Mouse (Mus musculus) forebrain, embryonic 11.5 days (tissue): Measurements from ENCODE around the gene Sema4b. TPM values are rescaled to one million over a fixed set of nuclear protein-coding genes. Genes with fewer than 3 reads are reported as not detected.

ENCODE experiments used
- ATAC-seq: fragments of 200-750 bp; cut with Nextera tagmentation; replicated peaks from 2 replicates; pipeline ENCODE4 v1.8.0; 2017; ENCODE audit warnings: moderate TSS enrichment; ENCODE audit not compliant: low FRiP score
- DNase-seq: peaks from one replicate; pipeline ENCODE4 v3.0.0-alpha.2; 2017; ENCODE audit warnings: low spot score
- H3K27ac ChIP-seq: fragments of 300-500 bp; sonication (generic); 2 replicates; pipeline ENCODE4 v1.5.1; 2014; ENCODE audit warnings: low read depth, low read length
- H3K27me3 ChIP-seq: fragments of 300-500 bp; sonication (generic); 2 replicates; pipeline ENCODE4 v1.6.1; 2014; ENCODE audit warnings: mild to moderate bottlenecking, low read length, mixed read lengths; ENCODE audit not compliant: control insufficient read depth, insufficient read depth
- H3K36me3 ChIP-seq: fragments of 300-500 bp; sonication (generic); 2 replicates; pipeline ENCODE4 v1.6.1; 2014; ENCODE audit warnings: mild to moderate bottlenecking, low read length, moderate library complexity, mixed read lengths; ENCODE audit not compliant: control insufficient read depth, insufficient read depth
- H3K4me1 ChIP-seq: fragments of 300-500 bp; sonication (generic); replicated peaks from 2 replicates; pipeline ENCODE4 v1.6.1; 2014; ENCODE audit warnings: low read length, mixed read lengths; ENCODE audit not compliant: control insufficient read depth, insufficient read depth
- H3K4me2 ChIP-seq: fragments of 300-500 bp; sonication (generic); 2 replicates; pipeline ENCODE4 v1.6.1; 2014; ENCODE audit warnings: low read depth, mild to moderate bottlenecking, low read length, moderate library complexity, mixed read lengths; ENCODE audit not compliant: severe bottlenecking
- H3K4me3 ChIP-seq: fragments of 300-500 bp; sonication (generic); 2 replicates; pipeline ENCODE4 v1.5.1; 2014; ENCODE audit warnings: low read depth, low read length
- H3K9ac ChIP-seq: fragments of 300-500 bp; sonication (generic); 2 replicates; pipeline ENCODE4 v1.6.1; 2014; ENCODE audit warnings: low read length
- H3K9me3 ChIP-seq: fragments of 300-500 bp; sonication (generic); 2 replicates; pipeline ENCODE4 v1.6.1; 2016; ENCODE audit warnings: low read length, mixed read lengths; ENCODE audit not compliant: control insufficient read depth
- WGBS: fragments of 180-500 bp; shearing (Covaris S2); extraction: QIAGEN DNeasy Blood & Tissue Kit; methylation state at CpG from one replicate; pipeline ENCODE4 v1.1.7; 2014; 5-methylcytosine and 5-hydroxymethylcytosine counted together
- polyA plus RNA-seq: library from polyadenylated mRNA; unstranded; fragments of >200 nt; fragmentation: Nextera tagmentation; extraction: Ambion mirVana; gene quantifications from 2 replicates; pipeline ENCODE4 v1.2.1, GENCODE M21; 2014

The Sema4b gene
- polyA plus RNA-seq, 1 experiment from 2014 or later, result 17.3 TPM

DNA sequence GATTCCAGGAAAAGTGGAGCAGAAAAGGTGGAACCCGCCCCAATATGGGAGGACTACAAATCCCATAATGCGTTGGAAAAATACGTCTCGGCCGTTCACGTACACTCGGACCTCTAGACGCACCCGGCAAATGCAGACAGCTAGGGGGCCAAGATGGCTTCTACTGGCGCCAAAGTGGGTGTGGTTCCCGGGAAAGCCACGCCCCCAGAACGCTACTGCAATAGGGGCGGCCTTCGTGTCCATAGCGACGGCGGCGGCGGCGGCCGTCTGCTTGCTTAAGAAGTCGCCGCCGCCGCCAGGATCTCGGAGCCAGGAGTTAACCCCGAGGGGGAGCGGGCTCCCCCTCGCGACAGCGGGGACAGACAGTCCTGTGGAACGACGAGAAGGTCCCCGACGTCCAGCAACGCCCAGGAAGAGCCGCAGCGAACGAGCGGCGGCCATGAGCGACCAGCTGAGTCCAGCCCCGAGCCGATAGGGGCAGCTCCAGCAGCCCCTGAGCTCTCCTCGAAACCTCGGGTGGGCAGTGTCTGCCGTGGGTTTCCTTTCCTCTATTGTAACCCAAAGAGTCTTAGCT, 59.6 kb downstream of the Sema4b start, which contains the start of gene Ttll13:
Gene Ttll13 (plus strand): TSS at position 229 of the 574 bp plus-strand sequence.
- WGBS, result under 1% methylated on average over 48 of the region's 48 CpGs
- H3K9ac ChIP-seq, result peak within 1 kb of the TSS; percentile 66
- H3K4me1 ChIP-seq, result no peaks in the 10 kb centered on the region; the same call in 1 of the 2 replicates
- ATAC-seq (peak; percentile 97), DNase-seq (peak; percentile 99)
- H3K4me3 ChIP-seq, result peak within 1 kb of the TSS; percentile 49
- H3K4me2 ChIP-seq, result peak within 1 kb of the TSS; percentile 58
- no peaks in the 10 kb centered on the region for H3K27me3 ChIP-seq
- no peaks in the 10 kb centered on the region for H3K36me3 ChIP-seq
- H3K9me3 ChIP-seq, result no peaks in the 10 kb centered on the region
- H3K27ac ChIP-seq, result peak within 1 kb of the TSS; percentile 57; the same call in 1 of the 2 replicates

DNA sequence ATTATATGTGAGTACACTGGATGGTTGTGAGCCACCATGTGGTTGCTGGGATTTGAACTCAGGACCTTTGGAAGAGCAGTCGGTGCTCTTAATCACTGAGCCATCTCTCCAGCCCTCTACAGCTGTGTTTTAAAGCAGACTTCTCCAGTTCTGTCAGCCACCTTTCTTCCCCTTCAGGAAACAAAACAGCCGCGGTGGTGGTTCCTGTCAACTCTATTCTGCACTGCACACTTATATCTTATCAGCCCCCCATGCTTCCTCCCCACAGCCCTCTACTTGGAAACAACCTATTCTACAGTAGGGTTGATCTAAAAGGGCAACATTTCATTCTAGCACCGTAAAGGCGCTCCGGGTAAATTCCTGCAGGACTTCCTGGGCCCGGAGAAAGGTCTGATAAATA, 60.2 kb downstream of the Sema4b start:
- no peaks in the 10 kb centered on the region for H3K36me3 ChIP-seq
- peak overlapping the region; percentile 66 for H3K9ac ChIP-seq
- H3K27me3 ChIP-seq, result no peaks in the 10 kb centered on the region
- H3K4me2 ChIP-seq, result no peak overlapping the region; the same call in 1 of the 2 replicates
- H3K9me3 ChIP-seq, result no peaks in the 10 kb centered on the region
- WGBS, result 72% methylated on average over 7 of the region's 7 CpGs
- H3K4me1 ChIP-seq, result no peaks in the 10 kb centered on the region; the same call in 1 of the 2 replicates
- ATAC-seq (no peak), DNase-seq (no peak)
- H3K27ac ChIP-seq, result no peak overlapping the region; the same call in 1 of the 2 replicates
- H3K4me3 ChIP-seq, result peak overlapping the region; percentile 49

DNA sequence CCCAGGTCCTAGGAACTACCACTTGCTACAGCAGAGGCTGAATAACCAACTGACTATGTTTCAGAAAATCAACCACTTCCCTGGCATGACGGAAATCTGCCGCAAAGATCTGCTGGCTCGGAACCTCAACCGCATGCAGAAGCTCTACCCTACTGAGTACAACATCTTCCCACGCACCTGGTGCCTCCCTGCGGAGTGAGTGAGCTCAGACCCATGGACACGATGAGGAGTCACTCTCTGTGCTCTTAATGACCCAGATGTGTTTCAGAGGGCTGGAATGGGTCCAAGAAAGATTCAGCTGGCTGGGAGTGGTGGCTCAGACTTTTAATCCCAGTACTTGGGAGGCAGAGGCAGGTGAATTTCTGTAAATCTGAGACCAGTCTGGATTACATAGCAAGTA, 65.8 kb downstream of the Sema4b start:
- Histone ChIP-seq H3K4me3 (no peak overlapping the region), H3K9ac (no peak overlapping the region), H3K27me3 (no peaks in the 10 kb centered on the region), H3K4me1 (no peaks in the 10 kb centered on the region), H3K4me2 (no peak overlapping the region), H3K27ac (no peak overlapping the region), H3K36me3 (no peaks in the 10 kb centered on the region), H3K9me3 (no peaks in the 10 kb centered on the region)
- no peak for ATAC-seq
- 82% methylated on average over 7 of the region's 7 CpGs for WGBS
- DNase-seq, result no peak

DNA sequence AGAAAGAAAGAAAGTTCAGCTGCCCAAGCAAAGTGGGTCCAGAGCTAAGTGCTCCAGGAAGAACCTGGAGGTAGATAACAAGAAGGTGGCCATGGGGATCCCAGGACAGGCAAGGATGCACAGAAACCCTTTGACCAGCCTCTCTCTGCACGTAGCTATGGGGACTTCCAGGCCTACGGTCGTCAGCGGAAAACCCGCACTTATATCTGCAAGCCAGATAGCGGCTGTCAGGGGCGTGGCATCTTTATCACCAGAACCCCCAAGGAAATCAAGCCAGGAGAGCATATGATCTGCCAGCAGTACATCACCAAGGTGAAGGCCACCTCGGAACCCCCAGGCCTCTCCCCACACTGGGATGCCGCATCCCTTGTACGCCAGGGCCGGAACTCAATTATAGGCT, 66.2 kb downstream of the Sema4b start:
- no peak overlapping the region for H3K9ac ChIP-seq
- ATAC-seq (no peak), DNase-seq (no peak)
- H3K27me3 ChIP-seq, result no peaks in the 10 kb centered on the region
- no peaks in the 10 kb centered on the region for H3K36me3 ChIP-seq
- H3K4me3 ChIP-seq, result no peak overlapping the region
- no peaks in the 10 kb centered on the region for H3K9me3 ChIP-seq
- no peak overlapping the region for H3K27ac ChIP-seq
- WGBS, result 84% methylated on average over 11 of the region's 11 CpGs
- no peak overlapping the region for H3K4me2 ChIP-seq
- no peaks in the 10 kb centered on the region for H3K4me1 ChIP-seq

DNA sequence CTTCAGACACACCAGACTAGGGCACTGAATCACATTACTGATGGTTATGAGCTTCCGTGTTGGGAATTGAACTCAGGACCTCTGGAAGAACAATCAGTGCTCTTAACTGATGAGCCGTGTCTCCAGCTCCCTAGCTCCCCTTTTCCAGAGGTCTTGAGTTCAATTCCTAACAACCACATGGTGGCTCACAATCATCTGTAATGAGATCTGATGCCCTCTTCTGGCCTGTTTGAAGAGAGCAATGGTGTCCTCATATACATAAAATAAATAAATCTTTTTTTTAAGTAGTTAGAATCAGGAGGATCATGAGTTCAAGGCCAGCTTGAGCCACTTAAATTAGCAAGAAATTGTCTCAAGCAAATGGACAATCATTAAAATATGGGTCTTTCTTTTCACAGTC, 69.3 kb downstream of the Sema4b start:
- Histone ChIP-seq H3K4me3 (no peak overlapping the region), H3K9me3 (no peaks in the 10 kb centered on the region), H3K4me1 (no peaks in the 10 kb centered on the region), H3K4me2 (no peak overlapping the region), H3K27me3 (no peaks in the 10 kb centered on the region), H3K9ac (no peak overlapping the region), H3K27ac (no peak overlapping the region), H3K36me3 (no peaks in the 10 kb centered on the region)
- DNase-seq, result no peak
- WGBS, result 74% methylated on average over 2 of the region's 2 CpGs
- no peak for ATAC-seq

DNA sequence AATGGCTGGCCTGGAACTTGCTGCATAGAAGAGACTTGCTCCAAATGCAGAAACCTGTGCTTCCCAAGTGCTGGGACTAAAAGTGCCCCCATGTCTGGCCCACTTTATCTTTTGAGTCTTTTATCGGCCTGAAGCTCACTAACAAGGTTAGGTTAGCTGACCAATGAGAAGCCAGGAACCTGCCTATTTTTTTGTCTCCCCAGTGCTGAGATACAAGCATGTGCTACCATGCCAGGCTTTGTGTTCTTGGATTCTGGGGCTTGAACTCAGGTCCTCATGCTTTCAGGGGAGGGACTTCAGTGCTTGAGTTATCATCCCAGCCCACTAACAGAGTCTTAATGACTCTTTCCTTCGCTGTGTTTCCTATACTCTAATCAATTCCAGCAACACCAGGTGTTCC, 71.1 kb downstream of the Sema4b start:
- H3K4me1 ChIP-seq, result peaks cover 5% of the 10 kb centered on the region; the same call in 1 of the 2 replicates
- ATAC-seq (no peak), DNase-seq (no peak)
- H3K36me3 ChIP-seq, result no peaks in the 10 kb centered on the region
- no peak overlapping the region for H3K4me3 ChIP-seq
- H3K27me3 ChIP-seq, result no peaks in the 10 kb centered on the region
- 68% methylated on average over 2 of the region's 2 CpGs for WGBS
- H3K9me3 ChIP-seq, result no peaks in the 10 kb centered on the region
- no peak overlapping the region for H3K9ac ChIP-seq
- no peak overlapping the region for H3K4me2 ChIP-seq
- H3K27ac ChIP-seq, result no peak overlapping the region

DNA sequence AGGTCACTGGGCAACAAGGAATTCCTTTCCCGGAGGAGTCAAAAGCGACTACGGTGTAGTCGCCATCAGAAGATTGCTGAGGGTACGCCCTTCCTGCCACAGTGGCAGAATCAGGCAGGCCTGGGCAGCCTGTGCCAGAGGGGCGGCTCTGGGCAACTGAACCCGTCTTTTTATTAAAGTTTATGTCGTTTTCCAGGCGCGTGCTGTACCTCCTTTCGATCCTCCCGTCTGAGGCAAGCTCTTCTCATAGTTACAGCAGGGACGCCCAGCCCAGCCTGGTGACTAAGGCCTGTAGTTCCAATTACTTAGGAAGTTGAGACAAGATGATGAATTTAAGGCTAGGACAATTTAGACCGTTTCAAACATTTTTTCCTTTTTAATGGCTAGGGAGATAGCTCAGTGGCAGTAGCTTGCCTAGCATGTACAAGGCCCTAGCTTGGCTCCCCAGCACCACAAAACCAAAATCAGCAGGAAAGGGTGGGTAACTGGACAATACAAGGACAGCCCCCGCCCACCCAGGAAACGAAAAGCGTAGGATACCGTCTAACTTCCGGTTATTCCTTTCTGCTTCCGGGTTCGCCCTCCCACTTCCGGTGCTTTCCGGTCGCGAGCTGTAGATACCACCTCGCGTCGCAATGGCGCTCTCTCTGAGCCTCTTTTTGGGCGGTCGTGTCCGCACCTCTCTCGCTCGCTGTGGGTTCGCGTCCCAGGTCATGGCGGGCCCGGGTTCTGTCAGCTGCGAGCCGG, 74.2 kb downstream of the Sema4b start, which contains the start of gene Ngrn:
Gene Ngrn (plus strand): TSS at position 591 of the 747 bp plus-strand sequence.
- Histone ChIP-seq H3K4me1 (peaks cover 5% of the 10 kb centered on the region; the same call in 1 of the 2 replicates), H3K4me2 (peak within 1 kb of the TSS; percentile 90), H3K4me3 (peak within 1 kb of the TSS; percentile 81), H3K9ac (peak within 1 kb of the TSS; percentile 80), H3K9me3 (no peaks in the 10 kb centered on the region), H3K27me3 (no peaks in the 10 kb centered on the region), H3K27ac (peak within 1 kb of the TSS; percentile 38; the same call in 1 of the 2 replicates), H3K36me3 (no peaks in the 10 kb centered on the region; the same call in 1 of the 2 replicates)
- ATAC-seq, result peak; percentile 87
- WGBS, result 26% methylated on average over 40 of the region's 40 CpGs
- DNase-seq, result peak; percentile 89

DNA sequence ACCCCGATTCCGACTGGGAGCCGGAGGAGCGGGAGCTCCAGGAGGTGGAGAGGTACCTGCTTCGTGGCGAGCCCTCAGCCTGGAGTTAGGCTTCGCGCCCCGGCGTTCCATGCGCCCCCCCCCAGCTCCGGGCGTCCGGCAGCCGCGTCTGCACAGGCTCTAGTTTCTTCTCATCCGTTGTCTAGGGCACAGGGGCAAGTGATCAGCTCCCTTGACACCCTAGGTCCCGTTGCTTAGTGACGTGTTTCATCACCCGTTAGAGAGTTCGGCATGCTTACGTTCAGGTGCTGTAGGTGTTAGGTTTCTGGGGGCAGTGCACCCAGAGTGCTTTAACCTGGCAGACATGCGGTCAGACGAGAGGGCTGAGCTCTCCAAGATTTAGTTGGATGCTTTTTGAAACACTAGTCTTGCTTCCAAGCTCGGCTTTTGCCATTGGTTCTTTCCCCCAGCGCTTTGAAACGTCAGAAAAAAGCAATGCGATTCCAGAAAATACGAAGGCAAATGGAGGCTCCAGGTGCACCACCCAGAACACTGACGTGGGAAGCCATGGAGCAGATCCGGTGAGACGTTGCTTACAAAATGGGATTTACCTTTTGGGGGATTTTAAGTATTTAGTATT, 74.8 kb downstream of the Sema4b start:
- Histone ChIP-seq H3K27ac (no peak overlapping the region), H3K4me1 (peaks cover 5% of the 10 kb centered on the region; the same call in 1 of the 2 replicates), H3K36me3 (peaks cover under 1% of the 10 kb centered on the region; the same call in 1 of the 2 replicates), H3K4me3 (peak overlapping the region; percentile 81), H3K9me3 (no peaks in the 10 kb centered on the region), H3K9ac (peak overlapping the region; percentile 80), H3K4me2 (peak overlapping the region; percentile 90), H3K27me3 (no peaks in the 10 kb centered on the region)
- WGBS, result 2% methylated on average over 32 of the region's 32 CpGs
- peak; percentile 51; the same call in 1 of the 2 replicates for ATAC-seq
- DNase-seq, result no peak
